ENCODE assay signal across 8 mouse cellular contexts in the genomic region with DNA sequence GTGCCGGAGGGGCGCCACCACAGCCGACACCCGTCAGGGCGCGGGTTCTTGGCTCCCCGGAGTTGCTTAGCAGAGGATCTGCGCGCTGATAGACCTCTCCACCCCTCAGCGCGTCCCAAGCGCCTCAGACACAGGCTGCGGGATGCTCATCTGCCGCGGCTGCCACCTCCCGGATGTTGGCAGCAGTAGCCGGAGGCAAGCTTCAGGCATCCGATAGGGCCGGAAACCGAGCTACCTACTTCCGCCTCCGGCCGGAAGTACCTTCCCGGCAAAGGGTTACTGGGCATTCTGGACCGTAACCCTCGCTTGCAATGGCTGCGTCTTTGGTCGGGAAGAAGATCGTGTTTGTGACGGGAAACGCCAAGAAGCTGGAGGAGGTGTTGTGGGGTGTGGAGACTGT. TPM values are rescaled to one million over a fixed set of nuclear protein-coding genes. Genes with fewer than 3 reads are reported as not detected.
DNase-seq lines count a peak whose midpoint lies in the region; ATAC-seq lines count a peak whose summit lies in the region.

A gene (plus strand): TSS at position 52 of the 400 bp plus-strand sequence.

- H3K9me3 ChIP-seq in hindbrain, embryonic 14.5 days (ENCODE audit: control insufficient read depth, low read length): no peaks in the 10 kb centered on the region

- H3K4me1 ChIP-seq in hindbrain, embryonic 14.5 days (replicated peaks; ENCODE audit: control insufficient read depth, insufficient read depth, low read length): peaks cover 20% of the 10 kb centered on the region

- ATAC-seq in hindbrain, embryonic 14.5 days (ENCODE audit: low FRiP score): peak; percentile 68

- peak within 1 kb of the TSS; percentile 70 for H3K4me2 ChIP-seq in hindbrain, embryonic 14.5 days (replicated peaks)

- DNase-seq in R1 (ENCODE audit: low read depth, low spot score): peak; percentile 95
- DNase-seq in cerebellum, postnatal 14 days: peak; percentile 89 to 90
- DNase-seq in frontal cortex, postnatal 25 days (ENCODE audit: low spot score in 2 of 2): peak; percentile 65 to 70
- DNase-seq in hindbrain, embryonic 14.5 days (ENCODE audit: low spot score): peak; percentile 87
- DNase-seq in left cerebral cortex, adult 11 months (ENCODE audit: low spot score): peak; percentile 79
- DNase-seq in lung, postnatal 4 days: peak; percentile 89 to 92
- peak; percentile 77 for DNase-seq in retina, postnatal 7 days (ENCODE audit: low read depth, low spot score)
- peak; percentile 84 for DNase-seq in urinary bladder, postnatal 14 days (ENCODE audit: low spot score)

- H3K9ac ChIP-seq in hindbrain, embryonic 14.5 days: peak within 1 kb of the TSS; percentile 68

- H3K27ac ChIP-seq in hindbrain, embryonic 14.5 days: peak within 1 kb of the TSS; percentile 76

- under 1% methylated on average over 31 of the region's 31 CpGs for WGBS in hindbrain, embryonic 14.5 days

- H3K36me3 ChIP-seq in hindbrain, embryonic 14.5 days (replicated peaks; ENCODE audit: control insufficient read depth, insufficient read depth): peaks cover 23% of the 10 kb centered on the region

- peak within 1 kb of the TSS; percentile 54 for H3K4me3 ChIP-seq in hindbrain, embryonic 14.5 days (replicated peaks; ENCODE audit: low read length)

- no peaks in the 10 kb centered on the region for H3K27me3 ChIP-seq in hindbrain, embryonic 14.5 days (ENCODE audit: control insufficient read depth, insufficient read depth, low read length)

RNA-seq across cellular contexts. Expression of the gene that starts here (rescaled TPM):
- polyA plus RNA-seq in hindbrain, embryonic 14.5 days (2014; fragmentation: Nextera tagmentation; extraction: Ambion mirVana): 115 and 116 TPM in 2 replicates

Comparison
In these comparisons a context has a peak if more than half of its experiments do, and no peak if none do; other contexts are left out.
1. Peak in every context shown above with its lines: DNase-seq, ATAC-seq, H3K4me3 ChIP-seq and H3K27ac ChIP-seq.